Mouse (Mus musculus): Measurements from ENCODE around the gene Tmem44.
"Not testable (repeated sequence)": the region's sequence is repeated elsewhere in the genome, so short reads cannot be mapped to it uniquely, and the experiment has no call there.

Gene Tmem44

GRCm38 (mm10) chr16:30499126-30499857, 51.4 kb downstream of the Tmem44 start:
- in situ Hi-C loops (cut with MboI), result no loop called here

DNA sequence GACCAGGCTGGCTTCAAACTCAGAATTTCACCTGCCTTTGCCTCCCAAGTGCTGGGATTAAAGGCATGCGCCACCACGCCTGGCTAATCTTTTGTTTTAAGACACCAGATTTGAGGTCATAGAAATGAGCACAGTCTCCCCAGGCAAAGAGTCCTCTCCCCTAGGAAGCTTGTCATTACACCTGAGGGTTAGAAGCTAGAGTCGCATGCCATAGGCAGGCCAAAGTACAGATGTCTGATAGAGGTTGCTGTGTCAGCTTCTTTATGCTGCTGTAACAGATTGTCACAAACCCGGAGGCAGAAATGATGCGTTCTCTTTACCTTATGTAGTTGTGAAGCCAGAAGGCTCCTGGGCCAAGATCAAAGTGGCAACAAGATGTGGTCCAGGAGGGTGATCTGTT, 53.3 kb downstream of the Tmem44 start:
- in situ Hi-C loops (cut with MboI), result no loop called here

DNA sequence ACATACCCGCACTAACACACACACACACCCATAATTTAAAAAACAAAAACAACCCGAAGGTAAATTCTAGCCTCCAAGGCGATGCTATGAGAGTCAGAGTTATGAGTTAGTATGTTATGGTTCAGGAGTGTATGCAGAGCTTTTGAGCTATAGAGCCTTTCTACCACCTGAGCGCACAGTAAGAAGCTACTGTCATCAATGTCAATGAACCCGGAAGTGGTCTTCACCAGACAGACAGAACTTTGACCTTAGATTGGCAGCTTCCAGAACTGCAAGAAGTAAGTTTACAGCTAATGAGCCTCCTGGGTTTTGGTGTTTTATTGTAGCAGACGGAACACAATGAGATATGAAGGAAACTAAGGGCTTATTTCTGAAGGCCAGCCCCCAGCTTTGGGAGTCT, 55.8 kb downstream of the Tmem44 start:
- in situ Hi-C loops (cut with MboI), result no loop called here

- in situ Hi-C loops (cut with MboI), result no loop called here
Measured at GRCm38 (mm10) chr16:30491742-30492141, 58.9 kb downstream of the Tmem44 start.

- in situ Hi-C loops (cut with MboI), result no loop called here
Measured at GRCm38 (mm10) chr16:30490791-30491190, 59.9 kb downstream of the Tmem44 start.

- in situ Hi-C loops (cut with MboI), result no loop called here
Measured at GRCm38 (mm10) chr16:30490316-30490715, 60.3 kb downstream of the Tmem44 start.

DNA sequence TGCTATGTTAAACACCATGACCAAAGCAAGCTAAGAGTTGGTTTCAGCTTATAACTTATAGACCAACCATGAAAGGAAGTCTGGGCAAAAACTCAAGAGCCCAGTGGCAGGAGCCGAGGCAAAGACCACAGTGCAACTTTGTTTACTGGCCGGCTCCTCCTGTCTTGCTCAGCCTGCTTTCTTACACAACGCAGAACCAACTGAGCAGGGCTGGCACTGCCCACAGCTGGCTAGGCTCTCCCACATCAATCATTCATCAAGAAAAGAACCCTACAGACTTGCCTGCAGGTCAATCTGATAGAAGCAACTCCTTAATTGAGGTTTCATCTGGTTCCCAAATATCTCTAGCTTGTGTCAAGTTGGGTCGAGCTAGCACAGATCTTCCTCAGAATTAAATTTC, 61.0 kb downstream of the Tmem44 start:
- in situ Hi-C loops (cut with MboI), result no loop called here

DNA sequence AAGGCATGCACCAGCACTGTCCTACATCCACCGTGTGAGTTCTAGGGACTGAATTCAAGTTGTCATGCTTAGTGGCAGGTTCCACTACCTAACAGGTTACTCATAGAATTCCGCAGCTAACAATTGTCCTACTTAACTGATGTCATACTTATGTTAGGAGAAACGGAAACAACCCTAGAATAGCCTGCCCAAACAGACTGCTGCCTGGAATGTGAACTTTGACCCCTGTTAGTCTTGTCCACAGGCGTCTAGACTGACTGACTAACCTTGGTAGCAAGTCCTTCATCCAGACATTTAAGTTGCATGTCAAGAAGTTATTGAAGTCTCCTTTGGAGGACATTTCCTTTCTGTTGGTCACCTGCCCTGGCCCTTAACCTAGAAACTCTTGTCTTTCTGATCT, 64.1 kb downstream of the Tmem44 start:
- in situ Hi-C loops (cut with MboI), result no loop called here

GRCm38 (mm10) chr16:30477791-30478190, 72.9 kb downstream of the Tmem44 start:
- in situ Hi-C loops (cut with MboI), result no loop called here

GRCm38 (mm10) chr16:30477006-30477405, 73.6 kb downstream of the Tmem44 start:
- in situ Hi-C loops (cut with MboI), result no loop called here

DNA sequence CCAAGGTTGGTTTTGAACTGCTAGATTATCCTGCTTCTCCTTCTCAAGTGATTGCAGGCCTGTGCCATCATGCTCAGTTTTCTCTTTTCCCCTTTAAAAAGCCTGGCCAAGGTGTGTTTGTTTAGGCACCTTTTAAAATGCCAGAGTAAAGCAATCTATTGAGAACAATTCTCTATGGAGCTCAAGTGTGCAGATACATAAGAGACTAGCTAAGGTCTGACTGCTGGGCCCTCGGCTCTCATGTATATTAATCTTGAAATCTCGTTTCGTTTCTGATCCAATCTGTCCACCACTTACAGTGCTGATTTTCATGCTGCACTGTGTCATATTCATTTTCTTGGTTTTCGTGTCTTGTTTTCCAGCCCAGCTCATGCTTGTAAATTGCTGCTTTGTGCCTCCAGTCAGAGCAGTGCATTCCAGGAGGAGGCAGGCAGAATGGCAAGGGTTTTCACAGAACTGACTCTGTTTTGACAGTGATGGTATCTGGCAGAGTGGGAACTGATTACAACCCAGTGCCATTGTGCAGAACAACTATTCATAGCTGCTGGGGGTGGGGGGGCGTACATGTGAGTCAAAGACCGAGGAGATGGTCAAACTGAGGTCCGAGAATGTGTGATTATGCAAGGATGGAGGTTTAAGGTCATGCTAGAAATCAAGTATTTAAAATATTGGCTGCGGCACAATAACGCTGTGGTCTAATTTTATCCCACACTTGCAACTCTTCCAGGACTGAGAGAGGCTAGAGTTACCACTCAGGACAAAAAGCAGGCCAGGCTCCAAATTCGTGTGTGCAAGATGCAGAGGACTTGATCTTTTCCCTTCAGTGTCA, 74.8 kb downstream of the Tmem44 start:
- in situ Hi-C loops (cut with MboI), result no loop called here

- in situ Hi-C loops (cut with MboI), result no loop called here
Measured at GRCm38 (mm10) chr16:30472447-30472846, 78.2 kb downstream of the Tmem44 start.

GRCm38 (mm10) chr16:30471912-30472311, 78.7 kb downstream of the Tmem44 start:
- in situ Hi-C loops (cut with MboI), result no loop called here

GRCm38 (mm10) chr16:30468944-30469343, 81.7 kb downstream of the Tmem44 start:
- in situ Hi-C loops (cut with MboI), result no loop called here

DNA sequence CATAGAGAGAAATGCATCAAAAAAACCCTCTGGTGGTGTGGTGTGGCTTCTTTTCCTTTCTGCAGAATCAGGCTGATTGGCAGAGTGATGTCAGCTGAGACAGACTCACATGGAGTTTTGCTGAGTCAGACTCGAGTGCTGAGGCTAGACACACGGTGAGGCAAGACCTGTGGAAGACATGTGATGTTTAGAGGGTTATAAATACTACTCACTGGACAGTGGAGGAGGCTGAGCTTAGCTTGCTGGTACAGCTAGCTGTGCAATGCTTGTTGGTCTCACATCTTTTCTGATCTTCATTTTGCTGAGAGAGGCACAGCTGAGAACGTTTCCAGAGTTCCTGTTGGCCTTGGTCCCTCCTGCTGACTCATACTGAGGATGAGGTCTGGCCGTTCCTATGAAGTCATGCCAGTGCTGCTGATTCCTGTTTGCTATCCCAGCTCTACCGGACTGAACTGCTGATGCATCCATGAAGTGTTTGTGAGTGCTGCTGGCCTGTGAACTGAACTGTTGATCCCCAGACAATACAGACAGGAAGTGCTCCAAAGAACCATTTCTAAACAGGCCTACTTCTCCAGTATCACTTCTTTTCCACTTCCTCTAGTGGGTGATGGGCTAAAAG, 84.9 kb downstream of the Tmem44 start:
- in situ Hi-C loops (cut with MboI), result no loop called here

GRCm38 (mm10) chr16:30464742-30465141, 85.9 kb downstream of the Tmem44 start:
- in situ Hi-C loops (cut with MboI), result not testable (repeated sequence)

All from mature B cell (primary cell).